In the genomic region with DNA sequence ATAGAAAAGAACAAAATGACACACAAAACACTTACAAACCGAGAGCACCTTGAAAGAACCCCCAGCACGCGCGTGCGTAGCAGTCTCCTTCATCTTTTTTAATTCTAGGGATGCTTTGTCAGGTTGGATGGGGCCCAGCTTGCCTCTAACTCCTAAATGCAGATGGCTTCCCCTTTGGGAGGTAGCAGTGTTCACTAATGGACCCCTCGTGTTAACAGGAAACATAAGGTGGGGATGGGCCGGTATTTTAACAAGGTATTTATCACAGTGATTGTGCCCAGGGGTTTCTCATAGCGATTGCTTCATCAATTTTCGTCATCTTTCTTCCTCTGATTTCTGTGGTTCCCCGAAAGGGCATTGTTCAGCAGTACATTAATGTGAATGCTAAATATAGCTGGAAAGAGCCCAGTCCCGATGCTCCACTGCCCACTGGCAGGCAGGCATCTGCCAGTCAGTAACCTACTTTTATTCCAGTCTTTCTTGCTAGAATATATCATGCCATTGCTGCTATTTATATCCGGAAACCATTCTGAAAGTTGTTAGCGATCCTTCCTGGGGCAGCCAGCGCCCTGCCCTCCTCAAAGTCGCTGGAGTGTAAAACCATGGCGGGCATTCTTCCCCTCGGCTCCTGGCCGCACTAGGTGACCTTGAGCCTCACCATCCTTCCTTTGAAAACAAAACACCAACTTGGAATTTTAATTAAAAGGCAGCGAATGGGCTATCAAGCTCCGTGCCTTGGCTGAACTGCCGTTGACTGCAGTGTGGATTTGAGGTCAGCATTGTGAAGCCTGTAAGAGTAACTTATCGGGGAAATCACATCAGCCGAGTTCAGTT, we compare ENCODE assay signal across 10 mouse cellular contexts.
A peak's percentile ranks its signal among the peaks of the same experiment; 100 is the strongest.
DNase-seq lines count a peak whose midpoint lies in the region; ATAC-seq and TF ChIP-seq lines count a peak whose summit lies in the region.
"Had no signal": no experiment of that assay in that cellular context is flagged by ENCODE, and none has a peak within 500 bp of the region (broad histone marks: within the 10 kb centered on the region; RNA-seq: fewer than 3 reads in every experiment).

No protein-coding gene starts in this region.

- H3K27me3 ChIP-seq in heart, adult 2 months (ENCODE audit: control insufficient read depth, insufficient read depth, low read length): no peaks in the 10 kb centered on the region
- no peaks in the 10 kb centered on the region for H3K27me3 ChIP-seq in hindbrain, embryonic 14.5 days (ENCODE audit: control insufficient read depth, insufficient read depth, low read length)
- H3K27me3 ChIP-seq in midbrain, embryonic 10.5 days (ENCODE audit: low read depth, poor library complexity, severe bottlenecking): no peaks in the 10 kb centered on the region
- H3K27me3 ChIP-seq: intestine, embryonic 15.5 days had no signal

- H3K79me2 ChIP-seq in heart, adult 2 months (replicated peaks; ENCODE audit: control insufficient read depth, insufficient read depth, low read length): no peaks in the 10 kb centered on the region

- no peak for DNase-seq in heart, adult 2 months
- DNase-seq in heart, adult 9 months (ENCODE audit: low spot score in 2 of 2): no peak
- peak; percentile 35 for DNase-seq in brain, embryonic 14.5 days (ENCODE audit: low read depth)
- DNase-seq in hindbrain, embryonic 14.5 days (ENCODE audit: low spot score): no peak
- no peak for DNase-seq in midbrain, embryonic 10.5 days (ENCODE audit: low spot score)
- no peak for DNase-seq in thymus, postnatal 0 days (ENCODE audit: low spot score)
- DNase-seq in layer of hippocampus, adult 8-10 months (ENCODE audit: low spot score in 2 of 2): no peak

- no peaks in the 10 kb centered on the region for H3K4me1 ChIP-seq in heart, adult 2 months (ENCODE audit: control insufficient read depth, insufficient read depth, low read length)
- H3K4me1 ChIP-seq in hindbrain, embryonic 14.5 days (replicated peaks; ENCODE audit: control insufficient read depth, insufficient read depth, low read length): peaks cover 8% of the 10 kb centered on the region; the same call in 1 of the 2 replicates
- peaks cover 12% of the 10 kb centered on the region for H3K4me1 ChIP-seq in midbrain, embryonic 10.5 days
- H3K4me1 ChIP-seq: intestine, embryonic 15.5 days had no signal

- 60% methylated on average over 23 of the region's 23 CpGs for WGBS in heart, adult 2 months
- 46% methylated on average over 23 of the region's 23 CpGs for WGBS in hindbrain, embryonic 14.5 days
- 77% methylated on average over 23 of the region's 23 CpGs for WGBS in midbrain, embryonic 10.5 days

- H3K36me3 ChIP-seq in heart, adult 2 months (ENCODE audit: control insufficient read depth, insufficient read depth, low read length): no peaks in the 10 kb centered on the region
- no peaks in the 10 kb centered on the region for H3K36me3 ChIP-seq in hindbrain, embryonic 14.5 days (replicated peaks; ENCODE audit: control insufficient read depth, insufficient read depth)
- no peaks in the 10 kb centered on the region for H3K36me3 ChIP-seq in midbrain, embryonic 10.5 days
- H3K36me3 ChIP-seq: intestine, embryonic 15.5 days had no signal

- intact Hi-C loops in heart, adult 2 months (cut with DNase I): no loop called here

- ATAC-seq in hindbrain, embryonic 14.5 days (ENCODE audit: low FRiP score): 0 out of 2 replicates have a peak, but pooled peaks have one; percentile 31
- ATAC-seq in granulocyte monocyte progenitor cell, adult 5-6 weeks (replicated peaks; ENCODE audit: poor library complexity, severe bottlenecking): no peak
- ATAC-seq: intestine, embryonic 15.5 days had no signal

- TF ChIP-seq POLR2A in heart, adult 2 months (IDR thresholded peaks at IDR 0.05; ENCODE audit: insufficient read depth, low read depth, low read length): no peak
- TF ChIP-seq POLR2A in brain, embryonic 14.5 days (IDR thresholded peaks at IDR 0.05; ENCODE audit: borderline replicate concordance, extremely low read depth, insufficient read depth, insufficient read length, poor library complexity, severe bottlenecking): no peak

- peak overlapping the region; percentile 14; the same call in 1 of the 2 replicates for H3K4me3 ChIP-seq in heart, adult 2 months
- no peak overlapping the region; the same call in 1 of the 2 replicates for H3K4me3 ChIP-seq in hindbrain, embryonic 14.5 days (replicated peaks; ENCODE audit: low read length)
- H3K4me3 ChIP-seq in midbrain, embryonic 10.5 days: peak overlapping the region; percentile 27; the same call in 1 of the 2 replicates
- H3K4me3 ChIP-seq: intestine, embryonic 15.5 days had no signal

- peak overlapping the region; percentile 34 for H3K4me2 ChIP-seq in hindbrain, embryonic 14.5 days (replicated peaks)
- H3K4me2 ChIP-seq: intestine, embryonic 15.5 days had no signal

- H3K27ac ChIP-seq in heart, adult 2 months: no peak overlapping the region
- 0 out of 2 replicates have a peak overlapping the region, but pooled peaks have one; percentile 3 for H3K27ac ChIP-seq in hindbrain, embryonic 14.5 days
- H3K27ac ChIP-seq in midbrain, embryonic 10.5 days (replicated peaks): no peak overlapping the region
- H3K27ac ChIP-seq: intestine, embryonic 15.5 days; macrophage had no signal

- no peak overlapping the region for H3K9ac ChIP-seq in heart, adult 2 months (ENCODE audit: low read depth, low read length)
- H3K9ac ChIP-seq in hindbrain, embryonic 14.5 days: no peak overlapping the region
- H3K9ac ChIP-seq: intestine, embryonic 15.5 days had no signal

- no peaks in the 10 kb centered on the region for H3K9me3 ChIP-seq in hindbrain, embryonic 14.5 days (ENCODE audit: control insufficient read depth, low read length)
- no peaks in the 10 kb centered on the region for H3K9me3 ChIP-seq in midbrain, embryonic 10.5 days (replicated peaks)
- H3K9me3 ChIP-seq: intestine, embryonic 15.5 days had no signal

- TF ChIP-seq CTCF in heart, adult 2 months (IDR thresholded peaks at IDR 0.05): no peak
- TF ChIP-seq CTCF in brain, embryonic 14.5 days (IDR thresholded peaks at IDR 0.05; ENCODE audit: borderline replicate concordance, extremely low read depth, insufficient read depth, insufficient read length): no peak

- TF ChIP-seq EP300 in heart, adult 2 months (IDR thresholded peaks at IDR 0.05; ENCODE audit: insufficient read depth, low read depth, low read length): no peak
